Mouse (Mus musculus) kidney, postnatal 14 days (tissue): Measurements from ENCODE around the gene Ctsa.
"Not testable (repeated sequence)": the region's sequence is repeated elsewhere in the genome, so short reads cannot be mapped to it uniquely, and the experiment has no call there.

ENCODE experiments used
- DNase-seq: peaks from one replicate; pipeline ENCODE4 v3.0.0; 2022; ENCODE audit warnings: mixed read lengths

The Ctsa gene

GRCm38 (mm10) chr2:164832748-164833301 lies at the start of gene Ctsa:
Ctsa (plus strand) TSS chr2:164832873.
- peak; percentile 82 for DNase-seq

GRCm38 (mm10) chr2:164783926-164784581 lies 48.6 kb upstream of the Ctsa start:
- DNase-seq = no peak

- no peak for DNase-seq
These were observed 47.7 kb upstream of the Ctsa start for GRCm38 (mm10) chr2:164784869-164785420.

GRCm38 (mm10) chr2:164785481-164786387 lies 46.9 kb upstream of the Ctsa start, which contains the start of gene Snx21:
Snx21 (plus strand) TSS chr2:164785823.
- DNase-seq = peak; percentile 96

- no peak for DNase-seq
These were observed 46.2 kb upstream of the Ctsa start for GRCm38 (mm10) chr2:164786388-164786885.

- DNase-seq = no peak
These were observed 45.6 kb upstream of the Ctsa start for GRCm38 (mm10) chr2:164787032-164787431.

GRCm38 (mm10) chr2:164787779-164788178 lies 44.9 kb upstream of the Ctsa start:
- no peak for DNase-seq

GRCm38 (mm10) chr2:164788411-164788810 lies 44.3 kb upstream of the Ctsa start:
- no peak for DNase-seq

GRCm38 (mm10) chr2:164790451-164790850 lies 42.2 kb upstream of the Ctsa start:
- no peak for DNase-seq

GRCm38 (mm10) chr2:164791841-164792261 lies 40.8 kb upstream of the Ctsa start:
- DNase-seq = no peak

GRCm38 (mm10) chr2:164792400-164793190 lies 40.1 kb upstream of the Ctsa start:
- no peak for DNase-seq

- peak; percentile 67 for DNase-seq
These were observed 39.4 kb upstream of the Ctsa start for GRCm38 (mm10) chr2:164793236-164793635.

- no peak for DNase-seq
These were observed 38.9 kb upstream of the Ctsa start for GRCm38 (mm10) chr2:164793772-164794171.

GRCm38 (mm10) chr2:164794293-164794692 lies 38.4 kb upstream of the Ctsa start:
- peak; percentile 91 for DNase-seq

GRCm38 (mm10) chr2:164795868-164796267 lies 36.8 kb upstream of the Ctsa start:
- DNase-seq = no peak

GRCm38 (mm10) chr2:164798554-164798953 lies 34.1 kb upstream of the Ctsa start:
- not testable (repeated sequence) for DNase-seq

GRCm38 (mm10) chr2:164800252-164801004 lies 32.2 kb upstream of the Ctsa start:
- peak; percentile 56 for DNase-seq

GRCm38 (mm10) chr2:164803201-164803920 lies 29.3 kb upstream of the Ctsa start:
- DNase-seq = no peak

- no peak for DNase-seq
These were observed 28.8 kb upstream of the Ctsa start for GRCm38 (mm10) chr2:164803921-164804313.

- peak; percentile 99 for DNase-seq
These were observed 27.9 kb upstream of the Ctsa start, which contains the start of the genes Acot8 and Zswim3 for GRCm38 (mm10) chr2:164804533-164805331. Acot8 (minus strand) TSS chr2:164804882. Zswim3 (plus strand) TSS chr2:164805098.
